Mouse (Mus musculus) liver, adult 2 months (tissue): ENCODE results near the gene Adnp. TPM values are rescaled to one million over a fixed set of nuclear protein-coding genes. Genes with fewer than 3 reads are reported as not detected.

Experiments
- DNase-seq: peaks from one replicate; pipeline ENCODE4 v3.0.0-alpha.2; 2011; ENCODE audit warnings: low read depth, low spot score; ENCODE audit errors: extremely low read depth
- H3K27ac ChIP-seq: fragments of 200-500 bp; replicated peaks from 2 replicates; pipeline ENCODE4 v1.5.1; 2012; ENCODE audit warnings: low read depth, mild to moderate bottlenecking, control low read depth, inconsistent platforms, low read length; ENCODE audit not compliant: insufficient read depth
- H3K27me3 ChIP-seq: fragments of 200-500 bp; 2 replicates; pipeline ENCODE4 v1.6.1; 2012; ENCODE audit warnings: mild to moderate bottlenecking, moderate library complexity, low read length, inconsistent platforms; ENCODE audit not compliant: control insufficient read depth, insufficient read depth
- H3K36me3 ChIP-seq: fragments of 200-500 bp; 2 replicates; pipeline ENCODE4 v1.6.1; 2012; ENCODE audit warnings: low read length, inconsistent platforms; ENCODE audit not compliant: control insufficient read depth, insufficient read depth
- H3K4me1 ChIP-seq: fragments of 200-500 bp; 2 replicates; pipeline ENCODE4 v1.6.1; 2011; ENCODE audit warnings: low read length; ENCODE audit not compliant: control insufficient read depth, insufficient read depth
- H3K4me3 ChIP-seq: fragments of 200-500 bp; 2 replicates; pipeline ENCODE4 v1.5.1; 2011; ENCODE audit warnings: low read depth, mild to moderate bottlenecking, control low read depth, low read length, moderate library complexity; ENCODE audit not compliant: insufficient read depth
- H3K79me2 ChIP-seq: fragments of 200-500 bp; 2 replicates; pipeline ENCODE4 v1.6.1; 2012; ENCODE audit warnings: inconsistent platforms, mild to moderate bottlenecking, low read length, moderate library complexity; ENCODE audit not compliant: control insufficient read depth, insufficient read depth
- H3K9ac ChIP-seq: fragments of 200-500 bp; 2 replicates; pipeline ENCODE4 v1.6.1; 2012; ENCODE audit warnings: low read depth, mild to moderate bottlenecking, control low read depth, inconsistent platforms, low read length
- CTCF ChIP-seq: fragments of 200-500 bp; IDR thresholded peaks from 2 replicates; pipeline ENCODE4 v1.5.1; 2011; ENCODE audit warnings: low read depth, low read length, control low read depth
- POLR2A ChIP-seq: fragments of 200-500 bp; IDR thresholded peaks from 2 replicates; pipeline ENCODE4 v1.6.1; 2011; ENCODE audit warnings: low read length, control low read depth; ENCODE audit not compliant: insufficient read depth; ENCODE audit errors: extremely low read depth
- WGBS: fragments of 180-500 bp; shearing (Covaris S2); methylation state at CpG from one replicate; pipeline ENCODE4 v1.1.7; 2018; 5-methylcytosine and 5-hydroxymethylcytosine counted together
- polyA plus RNA-seq: library from polyadenylated mRNA; depleted of rRNA; stranded (reverse); fragments of >200 nt; gene quantifications from 2 replicates; pipeline ENCODE4 v1.2.3, GENCODE M21; 2012
- total RNA-seq: library from RNA; depleted of rRNA; stranded (reverse); fragments of >200 nt; gene quantifications from 2 replicates; pipeline ENCODE4 v1.2.3, GENCODE M21; 2014

Gene Adnp
- total and polyA plus RNA-seq, 2 experiments = 1.4 to 6.8 TPM

- H3K36me3 ChIP-seq = peaks cover 17% of the 10 kb centered on the region
- TF ChIP-seq CTCF = no peak
- TF ChIP-seq POLR2A = no peak
- H3K79me2 ChIP-seq = peaks cover 65% of the 10 kb centered on the region; the same call in 1 of the 2 replicates
- no peak overlapping the region for H3K9ac ChIP-seq
- H3K27ac ChIP-seq = no peak overlapping the region
- WGBS = 87% methylated on average over 2 of the region's 2 CpGs
- DNase-seq = no peak
- H3K27me3 ChIP-seq = no peaks in the 10 kb centered on the region
- peaks cover 9% of the 10 kb centered on the region for H3K4me1 ChIP-seq
- no peak overlapping the region for H3K4me3 ChIP-seq
These were observed 15.1 kb downstream of the Adnp start for GRCm38 (mm10) chr2:168191856-168192255.

- Histone ChIP-seq H3K27me3 (no peaks in the 10 kb centered on the region), H3K9ac (no peak overlapping the region), H3K79me2 (no peaks in the 10 kb centered on the region), H3K27ac (no peak overlapping the region), H3K36me3 (peaks cover 6% of the 10 kb centered on the region), H3K4me1 (no peaks in the 10 kb centered on the region), H3K4me3 (no peak overlapping the region)
- TF ChIP-seq POLR2A = no peak
- WGBS = 59% methylated on average over 7 of the region's 7 CpGs
- no peak for DNase-seq
These were observed 31.0 kb downstream of the Adnp start for GRCm38 (mm10) chr2:168175946-168176345.

GRCm38 (mm10) chr2:168170167-168170685, 36.7 kb downstream of the Adnp start:
- H3K9ac ChIP-seq = peak overlapping the region; percentile 48
- H3K36me3 ChIP-seq = no peaks in the 10 kb centered on the region
- TF ChIP-seq POLR2A (0 out of 2 replicates have a peak, but pooled peaks have one; percentile 3), CTCF (no peak)
- peak overlapping the region; percentile 57 for H3K4me3 ChIP-seq
- DNase-seq = peak; percentile 96
- no peaks in the 10 kb centered on the region for H3K79me2 ChIP-seq
- peak overlapping the region; percentile 52 for H3K27ac ChIP-seq
- H3K4me1 ChIP-seq = peaks cover 9% of the 10 kb centered on the region
- no peaks in the 10 kb centered on the region for H3K27me3 ChIP-seq
- 5% methylated on average over 13 of the region's 13 CpGs for WGBS

- peak overlapping the region; percentile 52 for H3K27ac ChIP-seq
These were observed 37.2 kb downstream of the Adnp start for GRCm38 (mm10) chr2:168169800-168170113.

GRCm38 (mm10) chr2:168168892-168169799, 37.8 kb downstream of the Adnp start:
- WGBS = 37% methylated on average over 9 of the region's 9 CpGs
- H3K4me1 ChIP-seq = peaks cover 9% of the 10 kb centered on the region
- TF ChIP-seq POLR2A = no peak
- no peak for TF ChIP-seq CTCF
- no peaks in the 10 kb centered on the region for H3K36me3 ChIP-seq
- 0 out of 2 replicates have a peak overlapping the region, but pooled peaks have one; percentile 57 for H3K4me3 ChIP-seq
- H3K27me3 ChIP-seq = no peaks in the 10 kb centered on the region
- H3K79me2 ChIP-seq = no peaks in the 10 kb centered on the region
- H3K9ac ChIP-seq = peak overlapping the region; percentile 48
- DNase-seq = peak; percentile 54
- H3K27ac ChIP-seq = peak overlapping the region; percentile 52

More at GRCm38 (mm10) chr2:168169800-168170113, 37.2 kb downstream of the Adnp start:
- TF ChIP-seq CTCF (no peak), POLR2A (no peak)
- no peaks in the 10 kb centered on the region for H3K36me3 ChIP-seq
- 11% methylated on average over 9 of the region's 9 CpGs for WGBS
- no peak for DNase-seq
- H3K79me2 ChIP-seq = no peaks in the 10 kb centered on the region
- H3K27me3 ChIP-seq = no peaks in the 10 kb centered on the region
- peaks cover 9% of the 10 kb centered on the region for H3K4me1 ChIP-seq
- H3K4me3 ChIP-seq = peak overlapping the region; percentile 57
- H3K9ac ChIP-seq = peak overlapping the region; percentile 48

GRCm38 (mm10) chr2:168167781-168168180, 39.1 kb downstream of the Adnp start:
- H3K9ac ChIP-seq = no peak overlapping the region
- H3K4me1 ChIP-seq = peaks cover 9% of the 10 kb centered on the region
- H3K27me3 ChIP-seq = no peaks in the 10 kb centered on the region
- TF ChIP-seq CTCF (no peak), POLR2A (no peak)
- no peak overlapping the region for H3K4me3 ChIP-seq
- 85% methylated on average over 3 of the region's 3 CpGs for WGBS
- no peak for DNase-seq
- no peaks in the 10 kb centered on the region for H3K79me2 ChIP-seq
- no peaks in the 10 kb centered on the region for H3K36me3 ChIP-seq
- H3K27ac ChIP-seq = no peak overlapping the region
